Mouse (Mus musculus) G1E (cell line): ENCODE results near the gene Sult6b1. TPM values are rescaled to one million over a fixed set of nuclear protein-coding genes. Genes with fewer than 3 reads are reported as not detected.
A peak's percentile ranks its signal among the peaks of the same experiment; 100 is the strongest.

ENCODE experiments used
- ATAC-seq: 2 replicates; pipeline ENCODE4 v1.8.0; 2016; ENCODE audit warnings: mild to moderate bottlenecking; ENCODE audit not compliant: insufficient number of reproducible peaks, poor library complexity, low FRiP score, severe bottlenecking; ENCODE audit errors: extremely low read depth
- DNase-seq: peaks from one replicate; pipeline ENCODE4 v3.0.0; 2012; ENCODE audit warnings: low spot score
- H3K27me3 ChIP-seq: 2 replicates; pipeline ENCODE4 v1.6.1; 2012; ENCODE audit warnings: mild to moderate bottlenecking, low read length, inconsistent platforms; ENCODE audit not compliant: insufficient read depth
- H3K36me3 ChIP-seq: replicated peaks from 2 replicates; pipeline ENCODE3; 2012; ENCODE audit warnings: mild to moderate bottlenecking, inconsistent platforms
- H3K4me1 ChIP-seq: 2 replicates; pipeline ENCODE4 v1.6.1; 2012; ENCODE audit warnings: low read depth, low read length, inconsistent platforms, mixed read lengths; ENCODE audit not compliant: insufficient read depth
- H3K4me3 ChIP-seq: 2 replicates; pipeline ENCODE4 v1.5.1; 2012; ENCODE audit warnings: low read depth, mild to moderate bottlenecking, inconsistent platforms, low read length, moderate library complexity, mixed read lengths
- H3K9me3 ChIP-seq: replicated peaks from 2 replicates; pipeline ENCODE4 v1.6.1; 2012; ENCODE audit warnings: inconsistent platforms
- CTCF ChIP-seq: IDR thresholded peaks from 2 replicates; pipeline ENCODE4 v1.5.1; 2012; ENCODE audit warnings: low read depth, low read length, inconsistent platforms, mixed read lengths
- GATA1 ChIP-seq: IDR thresholded peaks from 2 replicates; pipeline ENCODE4 v1.6.1; 2012; ENCODE audit warnings: borderline replicate concordance, low read length, inconsistent platforms, mixed read lengths
- GATA2 ChIP-seq: IDR thresholded peaks from 2 replicates; pipeline ENCODE4 v1.6.1; 2012; ENCODE audit warnings: low read depth, low read length, inconsistent platforms, borderline replicate concordance
- POLR2AphosphoS5 ChIP-seq: IDR thresholded peaks from 2 replicates; pipeline ENCODE4 v1.6.1; 2012; ENCODE audit warnings: low read depth, low read length, inconsistent platforms; ENCODE audit not compliant: insufficient replicate concordance
- TAL1 ChIP-seq: conservative IDR thresholded peaks from 2 replicates; pipeline ENCODE4 v1.6.1; 2012; ENCODE audit warnings: low read depth, low read length, inconsistent platforms, mixed read lengths
- polyA plus RNA-seq: library from polyadenylated mRNA; stranded (reverse); fragments of >175 nt; gene quantifications from 2 replicates; pipeline ENCODE4 v1.2.3, GENCODE M21; 2012
- total RNA-seq, 2 experiments: library from RNA; stranded (forward) in 1 of 2; stranded (reverse) in 1 of 2; fragments of 200-1000 nt in 1 of 2; fragments of >200 nt in 1 of 2; fragmentation: Nextera tagmentation in 1 of 2; gene quantifications; 2 replicates each; pipeline ENCODE4 v1.2.3; 2014 to 2017

Sult6b1 gene
- total and polyA plus RNA-seq, 3 experiments: 0.33 TPM; not detected in 2

GRCm38 (mm10) chr17:78834856-78835835 is 71.6 kb downstream of the Sult6b1 start, which contains the start of the genes Heatr5b and Gpatch11:
Gene Heatr5b (minus strand): TSS chr17:78835364.
Gene Gpatch11 (plus strand): TSS chr17:78835567.
- Histone ChIP-seq H3K4me1 (peaks cover 13% of the 10 kb centered on the region), H3K9me3 (no peaks in the 10 kb centered on the region), H3K36me3 (peaks cover 46% of the 10 kb centered on the region), H3K4me3 (peak within 1 kb of the TSS; percentile 89), H3K27me3 (no peaks in the 10 kb centered on the region)
- TF ChIP-seq TAL1: no peak
- no peak for TF ChIP-seq CTCF
- no peak for TF ChIP-seq POLR2AphosphoS5
- TF ChIP-seq GATA2: no peak
- TF ChIP-seq GATA1: no peak
- ATAC-seq (peak; percentile 85), DNase-seq (peak; percentile 92)

Other genes with a start within 250 kb of the Sult6b1 start
- gene Strn, start 169.8 kb downstream of the Sult6b1 start, total RNA-seq (2014; fragmentation: Nextera tagmentation): 27.5 and 29.2 TPM in 2 replicates
- 39.7 and 52.6 TPM in 2 replicates for gene Strn, start 169.8 kb downstream of the Sult6b1 start, total RNA-seq (2017)
- 2.9 TPM in 2 replicates for gene Strn, start 169.8 kb downstream of the Sult6b1 start, polyA plus RNA-seq
- 36.9 and 50.7 TPM in 2 replicates for gene Heatr5b, start 71.6 kb downstream of the Sult6b1 start, total RNA-seq (2014; fragmentation: Nextera tagmentation)
- 25.1 and 27.2 TPM in 2 replicates for gene Heatr5b, start 71.6 kb downstream of the Sult6b1 start, total RNA-seq (2017)
- 1.8 and 2.9 TPM in 2 replicates for gene Heatr5b, start 71.6 kb downstream of the Sult6b1 start, polyA plus RNA-seq
- 21.1 and 39.9 TPM in 2 replicates for gene Gpatch11, start 71.4 kb downstream of the Sult6b1 start, total RNA-seq (2014; fragmentation: Nextera tagmentation)
- 26.8 and 35.2 TPM in 2 replicates for gene Gpatch11, start 71.4 kb downstream of the Sult6b1 start, total RNA-seq (2017)
- 1.5 and 4.4 TPM in 2 replicates for gene Gpatch11, start 71.4 kb downstream of the Sult6b1 start, polyA plus RNA-seq
- gene Eif2ak2, start 24.4 kb downstream of the Sult6b1 start, total RNA-seq (2014; fragmentation: Nextera tagmentation): 40.1 and 40.3 TPM in 2 replicates
- 51.8 and 59.9 TPM in 2 replicates for gene Eif2ak2, start 24.4 kb downstream of the Sult6b1 start, total RNA-seq (2017)
- gene Eif2ak2, start 24.4 kb downstream of the Sult6b1 start, polyA plus RNA-seq: 15.9 and 17.5 TPM in 2 replicates
- 17.1 and 20.5 TPM in 2 replicates for gene Cebpzos, start 9.5 kb upstream of the Sult6b1 start, total RNA-seq (2014; fragmentation: Nextera tagmentation)
- gene Cebpzos, start 9.5 kb upstream of the Sult6b1 start, total RNA-seq (2017): 61.6 and 76.5 TPM in 2 replicates
- gene Cebpzos, start 9.5 kb upstream of the Sult6b1 start, polyA plus RNA-seq: 4.1 and 4.5 TPM in 2 replicates
- gene Cebpz, start 30.1 kb upstream of the Sult6b1 start, total RNA-seq (2014; fragmentation: Nextera tagmentation): 83.5 and 108 TPM in 2 replicates
- gene Cebpz, start 30.1 kb upstream of the Sult6b1 start, total RNA-seq (2017): 82.5 and 97.9 TPM in 2 replicates
- gene Cebpz, start 30.1 kb upstream of the Sult6b1 start, polyA plus RNA-seq: 37.0 and 45.9 TPM in 2 replicates
- gene Ndufaf7, start 30.1 kb upstream of the Sult6b1 start, total RNA-seq (2014; fragmentation: Nextera tagmentation): 24.4 and 40.0 TPM in 2 replicates
- gene Ndufaf7, start 30.1 kb upstream of the Sult6b1 start, total RNA-seq (2017): 46.4 and 49.4 TPM in 2 replicates
- 1.3 and 4.0 TPM in 2 replicates for gene Ndufaf7, start 30.1 kb upstream of the Sult6b1 start, polyA plus RNA-seq
- 0.15 TPM in 1 of 2 replicates, not detected in the other for gene Prkd3, start 113.8 kb upstream of the Sult6b1 start, total RNA-seq (2014; fragmentation: Nextera tagmentation)
- gene Prkd3, start 113.8 kb upstream of the Sult6b1 start, total RNA-seq (2017): 0.12 and 0.16 TPM in 2 replicates
- gene Prkd3, start 113.8 kb upstream of the Sult6b1 start, polyA plus RNA-seq: not detected in 2 replicates
- gene Qpct, start 144.9 kb upstream of the Sult6b1 start, total RNA-seq (2014; fragmentation: Nextera tagmentation): not detected in 2 replicates
- gene Qpct, start 144.9 kb upstream of the Sult6b1 start, total RNA-seq (2017): 0.06 and 0.16 TPM in 2 replicates
- gene Qpct, start 144.9 kb upstream of the Sult6b1 start, polyA plus RNA-seq: not detected in 2 replicates